Mouse (Mus musculus) ES-Bruce4 (cell line): Measurements from ENCODE around the gene Slc23a2.

ENCODE experiments used
- CTCF ChIP-seq: IDR thresholded peaks from one replicate; pipeline ENCODE4 v1.8.1; 2011; ENCODE audit warnings: low read depth, low read length
- EP300 ChIP-seq: IDR thresholded peaks from 2 replicates; pipeline ENCODE4 v1.6.1; 2011; ENCODE audit warnings: low read depth, low read length; ENCODE audit not compliant: insufficient read depth
- POLR2A ChIP-seq: IDR thresholded peaks from one replicate; pipeline ENCODE4 v1.8.1; 2011; ENCODE audit warnings: low read length; ENCODE audit not compliant: insufficient read depth

DNA sequence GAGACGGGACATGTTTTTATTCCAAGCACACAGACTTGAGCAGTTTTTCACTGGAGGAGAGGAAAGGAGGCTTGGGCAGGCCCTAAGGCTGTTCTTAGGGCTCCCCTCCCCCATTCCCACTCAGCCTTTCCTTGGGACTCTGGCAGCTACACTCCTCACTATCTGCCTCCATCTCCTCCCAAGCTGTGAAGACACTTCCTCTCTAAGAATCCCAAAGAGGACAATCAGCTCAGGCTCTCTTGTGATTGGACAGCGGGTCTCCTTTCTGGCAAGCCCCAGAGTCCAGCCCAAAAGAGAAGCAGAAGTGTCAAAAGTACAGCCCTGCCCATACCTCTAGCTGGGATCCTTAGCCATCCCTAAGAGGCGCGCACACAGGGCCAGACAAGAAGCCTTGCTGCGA lies 117.5 kb downstream of the Slc23a2 start:
- TF ChIP-seq CTCF, result no peak
- no peak for TF ChIP-seq POLR2A
- TF ChIP-seq EP300, result no peak
